7 mouse cellular contexts compared by ENCODE assay signal in genomic region chr17:43265178-43265837, GRCm38 (mm10). TPM values are rescaled to one million over a fixed set of nuclear protein-coding genes. Genes with fewer than 3 reads are reported as not detected.
DNase-seq lines count a peak whose midpoint lies in the region; ATAC-seq and TF ChIP-seq lines count a peak whose summit lies in the region.

No protein-coding gene starts in this region.

- H3K9me3 ChIP-seq in limb, embryonic 14.5 days (ENCODE audit: control insufficient read depth, low read length), result peaks cover 8% of the 10 kb centered on the region; the same call in 1 of the 2 replicates
- no peaks in the 10 kb centered on the region for H3K9me3 ChIP-seq in midbrain, postnatal 0 days (ENCODE audit: low read length)

- TF ChIP-seq POLR2A in limb, embryonic 14.5 days (IDR thresholded peaks at IDR 0.05; ENCODE audit: borderline replicate concordance, extremely low read depth, insufficient read depth, insufficient read length), result no peak

- no peak overlapping the region for H3K27ac ChIP-seq in limb, embryonic 14.5 days (replicated peaks; ENCODE audit: low read depth, low read length)
- no peak overlapping the region for H3K27ac ChIP-seq in midbrain, postnatal 0 days (ENCODE audit: low read depth, low read length)

- peak; percentile 81 for DNase-seq in adrenal gland, postnatal 10 days
- DNase-seq in embryo, embryonic 11 days, result peak; percentile 94
- DNase-seq in heart, adult 18-20 months, result peak; percentile 74 to 87
- peak; percentile 81 for DNase-seq in kidney, adult 9 months
- DNase-seq in limb, embryonic 14.5 days (ENCODE audit: low spot score), result peak; percentile 91
- peak; percentile 92 for DNase-seq in midbrain, postnatal 0 days (ENCODE audit: low spot score)
- peak; percentile 57 to 76 for DNase-seq in spleen, postnatal 10 days (ENCODE audit: low spot score in 2 of 2)

- no peak overlapping the region for H3K9ac ChIP-seq in limb, embryonic 14.5 days (ENCODE audit: low read depth, low read length, severe bottlenecking)
- no peak overlapping the region for H3K9ac ChIP-seq in midbrain, postnatal 0 days (replicated peaks; ENCODE audit: low read length, poor library complexity, severe bottlenecking)

- H3K27me3 ChIP-seq in limb, embryonic 14.5 days (ENCODE audit: control insufficient read depth, insufficient read depth, low read length), result no peaks in the 10 kb centered on the region
- no peaks in the 10 kb centered on the region for H3K27me3 ChIP-seq in midbrain, postnatal 0 days (ENCODE audit: insufficient read depth, low read length)

- H3K4me1 ChIP-seq in limb, embryonic 14.5 days (ENCODE audit: control insufficient read depth, insufficient read depth, low read length), result no peaks in the 10 kb centered on the region
- no peaks in the 10 kb centered on the region for H3K4me1 ChIP-seq in midbrain, postnatal 0 days (ENCODE audit: insufficient read depth, low read length)

- no peaks in the 10 kb centered on the region for H3K36me3 ChIP-seq in limb, embryonic 14.5 days (ENCODE audit: control insufficient read depth, insufficient read depth, low read length)
- no peaks in the 10 kb centered on the region for H3K36me3 ChIP-seq in midbrain, postnatal 0 days (ENCODE audit: insufficient read depth, low read length)

- no peak overlapping the region for H3K4me3 ChIP-seq in limb, embryonic 14.5 days (replicated peaks; ENCODE audit: low read length)
- no peak overlapping the region for H3K4me3 ChIP-seq in midbrain, postnatal 0 days (ENCODE audit: low read depth, low read length)

- ATAC-seq in limb, embryonic 14.5 days (ENCODE audit: low FRiP score, low read depth), result peak; percentile 77
- peak; percentile 87 for ATAC-seq in midbrain, postnatal 0 days (ENCODE audit: low FRiP score)

- 25% methylated on average over 26 of the region's 26 CpGs for WGBS in limb, embryonic 14.5 days
- 22% methylated on average over 26 of the region's 26 CpGs for WGBS in midbrain, postnatal 0 days

- TF ChIP-seq CTCF in midbrain, postnatal 0 days (IDR thresholded peaks at IDR 0.05), result peak; percentile 99

- H3K4me2 ChIP-seq in limb, embryonic 14.5 days (replicated peaks; ENCODE audit: low read depth, low read length, severe bottlenecking), result peak overlapping the region; percentile 29; the same call in 1 of the 2 replicates
- peak overlapping the region; percentile 37; the same call in 1 of the 2 replicates for H3K4me2 ChIP-seq in midbrain, postnatal 0 days (ENCODE audit: low read depth, low read length, poor library complexity, severe bottlenecking)

RNA-seq across cellular contexts. Expression of gene Adgrf1, which starts 4.8 kb away (rescaled TPM):
- 1 to 10 TPM in 1 of 2 experiments, under 1 TPM in 1; 0.55 to 1.0 TPM for total RNA-seq in adrenal gland, postnatal 10 days (2021)
- not detected for total RNA-seq in heart, adult 18-20 months (2021)
- 0.08 and 0.10 TPM in 2 replicates for polyA plus RNA-seq in limb, embryonic 14.5 days (2012; rRNA removed)
- 0.06 TPM in 1 of 2 replicates, not detected in the other for polyA plus RNA-seq in limb, embryonic 14.5 days (2014; fragmentation: Nextera tagmentation; extraction: Ambion mirVana)
- not detected in 2 replicates for total RNA-seq in midbrain, postnatal 0 days (2014; rRNA removed)
- polyA plus RNA-seq in midbrain, postnatal 0 days (2015; fragmentation: Nextera tagmentation; extraction: Ambion mirVana), result not detected in 2 replicates
